Mouse (Mus musculus) liver, adult 2 months (tissue): ENCODE data around the gene Vav2. TPM values are rescaled to one million over a fixed set of nuclear protein-coding genes. Genes with fewer than 3 reads are reported as not detected.
A peak's percentile ranks its signal among the peaks of the same experiment; 100 is the strongest.

Source experiments
- DNase-seq: peaks from one replicate; pipeline ENCODE4 v3.0.0-alpha.2; 2011; ENCODE audit warnings: low read depth, low spot score; ENCODE audit errors: extremely low read depth
- H3K27ac ChIP-seq: fragments of 200-500 bp; replicated peaks from 2 replicates; pipeline ENCODE4 v1.5.1; 2012; ENCODE audit warnings: low read depth, mild to moderate bottlenecking, control low read depth, inconsistent platforms, low read length; ENCODE audit not compliant: insufficient read depth
- H3K27me3 ChIP-seq: fragments of 200-500 bp; 2 replicates; pipeline ENCODE4 v1.6.1; 2012; ENCODE audit warnings: mild to moderate bottlenecking, moderate library complexity, low read length, inconsistent platforms; ENCODE audit not compliant: control insufficient read depth, insufficient read depth
- H3K36me3 ChIP-seq: fragments of 200-500 bp; 2 replicates; pipeline ENCODE4 v1.6.1; 2012; ENCODE audit warnings: low read length, inconsistent platforms; ENCODE audit not compliant: control insufficient read depth, insufficient read depth
- H3K4me1 ChIP-seq: fragments of 200-500 bp; 2 replicates; pipeline ENCODE4 v1.6.1; 2011; ENCODE audit warnings: low read length; ENCODE audit not compliant: control insufficient read depth, insufficient read depth
- H3K4me3 ChIP-seq: fragments of 200-500 bp; 2 replicates; pipeline ENCODE4 v1.5.1; 2011; ENCODE audit warnings: low read depth, mild to moderate bottlenecking, control low read depth, low read length, moderate library complexity; ENCODE audit not compliant: insufficient read depth
- H3K79me2 ChIP-seq: fragments of 200-500 bp; 2 replicates; pipeline ENCODE4 v1.6.1; 2012; ENCODE audit warnings: inconsistent platforms, mild to moderate bottlenecking, low read length, moderate library complexity; ENCODE audit not compliant: control insufficient read depth, insufficient read depth
- H3K9ac ChIP-seq: fragments of 200-500 bp; 2 replicates; pipeline ENCODE4 v1.6.1; 2012; ENCODE audit warnings: low read depth, mild to moderate bottlenecking, control low read depth, inconsistent platforms, low read length
- CTCF ChIP-seq: fragments of 200-500 bp; IDR thresholded peaks from 2 replicates; pipeline ENCODE4 v1.5.1; 2011; ENCODE audit warnings: low read depth, low read length, control low read depth
- POLR2A ChIP-seq: fragments of 200-500 bp; IDR thresholded peaks from 2 replicates; pipeline ENCODE4 v1.6.1; 2011; ENCODE audit warnings: low read length, control low read depth; ENCODE audit not compliant: insufficient read depth; ENCODE audit errors: extremely low read depth
- WGBS: fragments of 180-500 bp; shearing (Covaris S2); methylation state at CpG from one replicate; pipeline ENCODE4 v1.1.7; 2018; 5-methylcytosine and 5-hydroxymethylcytosine counted together
- polyA plus RNA-seq: library from polyadenylated mRNA; depleted of rRNA; stranded (reverse); fragments of >200 nt; gene quantifications from 2 replicates; pipeline ENCODE4 v1.2.3, GENCODE M21; 2012
- total RNA-seq: library from RNA; depleted of rRNA; stranded (reverse); fragments of >200 nt; gene quantifications from 2 replicates; pipeline ENCODE4 v1.2.3, GENCODE M21; 2014

Gene Vav2
- total and polyA plus RNA-seq, 2 experiments = 17.6 to 26.0 TPM

- TF ChIP-seq CTCF = no peak
- TF ChIP-seq POLR2A = no peak
- WGBS = 17% methylated on average over 8 of the region's 8 CpGs
- Histone ChIP-seq H3K9ac (peak overlapping the region; percentile 48), H3K4me1 (peaks cover 57% of the 10 kb centered on the region), H3K27me3 (no peaks in the 10 kb centered on the region), H3K27ac (peak overlapping the region; percentile 92), H3K4me3 (no peak overlapping the region), H3K79me2 (peaks cover 72% of the 10 kb centered on the region), H3K36me3 (no peaks in the 10 kb centered on the region)
- peak; percentile 83 for DNase-seq
Measured at GRCm38 (mm10) chr2:27411688-27412174, 15.1 kb downstream of the Vav2 start.

- no peak for TF ChIP-seq CTCF
- no peak for TF ChIP-seq POLR2A
- no peak overlapping the region for H3K4me3 ChIP-seq
- H3K4me1 ChIP-seq = peaks cover 57% of the 10 kb centered on the region
- H3K27ac ChIP-seq = peak overlapping the region; percentile 92
- no peaks in the 10 kb centered on the region for H3K36me3 ChIP-seq
- H3K79me2 ChIP-seq = peaks cover 76% of the 10 kb centered on the region
- peak; percentile 79 for DNase-seq
- H3K27me3 ChIP-seq = no peaks in the 10 kb centered on the region
- peak overlapping the region; percentile 36; the same call in 1 of the 2 replicates for H3K9ac ChIP-seq
- WGBS = 52% methylated on average over 6 of the region's 6 CpGs
Measured at GRCm38 (mm10) chr2:27410518-27411140, 16.2 kb downstream of the Vav2 start.

- H3K27me3 ChIP-seq = no peaks in the 10 kb centered on the region
- peaks cover 57% of the 10 kb centered on the region for H3K4me1 ChIP-seq
- WGBS = 67% methylated on average over 3 of the region's 3 CpGs
- TF ChIP-seq POLR2A (no peak), CTCF (no peak)
- no peak for DNase-seq
- no peaks in the 10 kb centered on the region for H3K36me3 ChIP-seq
- H3K27ac ChIP-seq = no peak overlapping the region
- peaks cover 66% of the 10 kb centered on the region for H3K79me2 ChIP-seq
- no peak overlapping the region for H3K9ac ChIP-seq
- H3K4me3 ChIP-seq = no peak overlapping the region
Measured at GRCm38 (mm10) chr2:27408194-27408593, 18.6 kb downstream of the Vav2 start.

GRCm38 (mm10) chr2:27406928-27407327, 19.9 kb downstream of the Vav2 start:
- Histone ChIP-seq H3K4me1 (peaks cover 49% of the 10 kb centered on the region), H3K9ac (no peak overlapping the region), H3K4me3 (no peak overlapping the region), H3K79me2 (peaks cover 69% of the 10 kb centered on the region), H3K27me3 (no peaks in the 10 kb centered on the region), H3K36me3 (no peaks in the 10 kb centered on the region), H3K27ac (no peak overlapping the region)
- no peak for TF ChIP-seq CTCF
- 81% methylated on average over 5 of the region's 5 CpGs for WGBS
- DNase-seq = no peak

GRCm38 (mm10) chr2:27405094-27405884, 21.5 kb downstream of the Vav2 start:
- Histone ChIP-seq H3K36me3 (no peaks in the 10 kb centered on the region), H3K4me1 (peaks cover 37% of the 10 kb centered on the region), H3K9ac (no peak overlapping the region), H3K27ac (peak overlapping the region; percentile 30), H3K27me3 (no peaks in the 10 kb centered on the region), H3K4me3 (no peak overlapping the region), H3K79me2 (peaks cover 64% of the 10 kb centered on the region)
- TF ChIP-seq CTCF = no peak
- TF ChIP-seq POLR2A = no peak
- DNase-seq = no peak
- 66% methylated on average over 5 of the region's 5 CpGs for WGBS
